Mouse (Mus musculus) adipocyte (in vitro differentiated cells): ENCODE data around the gene Ccser2.
"Not testable (repeated sequence)": the region's sequence is repeated elsewhere in the genome, so short reads cannot be mapped to it uniquely, and the experiment has no call there.

Source experiments
- DNase-seq: peaks from one replicate; pipeline ENCODE4 v3.0.0-alpha.2; 2016; ENCODE audit warnings: low spot score

Ccser2 gene

DNA sequence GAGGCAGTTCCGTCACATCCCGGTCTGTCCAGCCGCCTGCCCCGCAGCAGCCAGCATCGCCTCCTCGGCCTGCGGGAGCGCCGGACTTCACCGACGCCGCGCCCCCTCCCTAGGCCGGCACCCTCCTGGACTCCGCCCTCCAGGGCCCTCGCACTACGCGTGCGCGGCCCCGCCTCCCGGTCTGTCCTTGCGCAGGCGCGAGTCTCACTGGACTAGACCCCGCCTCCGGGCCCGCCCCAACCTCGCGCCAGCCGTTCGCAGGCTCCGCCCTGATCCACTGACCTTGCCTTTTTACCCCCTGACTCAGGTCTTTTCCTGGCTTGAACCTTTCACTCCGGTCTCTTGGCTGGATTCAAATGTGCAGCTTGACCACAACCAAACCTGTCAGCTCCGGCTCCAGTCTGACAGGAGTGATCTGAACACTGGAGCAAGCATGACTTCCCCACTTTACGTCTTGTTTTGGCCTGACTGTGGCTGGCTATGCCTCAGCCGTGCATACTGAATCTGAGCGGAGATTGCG, at the start of gene Ccser2:
Gene Ccser2 (minus strand): TSS at position 150 of the 520 bp plus-strand sequence.
- peak; percentile 97 for DNase-seq

GRCm38 (mm10) chr14:37015894-37016293, 47.3 kb upstream of the Ccser2 start:
- peak; percentile 38 for DNase-seq

GRCm38 (mm10) chr14:37013644-37014043, 45.1 kb upstream of the Ccser2 start:
- DNase-seq, result no peak

DNA sequence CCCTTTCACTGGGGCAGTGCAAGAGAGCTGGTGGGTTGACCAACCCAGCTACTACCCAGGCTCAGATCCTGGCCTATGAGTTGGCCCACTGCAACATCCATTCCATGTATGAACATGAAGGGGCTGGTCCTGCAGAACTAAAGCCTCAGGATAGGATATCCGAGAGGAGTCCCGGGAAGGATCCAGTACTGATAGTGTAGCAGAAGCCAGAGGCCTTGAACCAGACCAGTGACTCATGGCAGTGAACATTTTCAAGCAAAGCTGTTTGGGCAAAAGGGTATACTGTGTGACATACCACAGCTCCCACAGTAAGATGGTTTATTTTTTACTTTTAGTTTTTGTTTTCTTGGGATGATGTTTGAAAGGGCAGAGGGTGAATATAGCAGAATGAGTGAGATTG, 41.1 kb upstream of the Ccser2 start:
- no peak for DNase-seq

- DNase-seq, result no peak
Measured at GRCm38 (mm10) chr14:37006489-37006888, 37.9 kb upstream of the Ccser2 start.

DNA sequence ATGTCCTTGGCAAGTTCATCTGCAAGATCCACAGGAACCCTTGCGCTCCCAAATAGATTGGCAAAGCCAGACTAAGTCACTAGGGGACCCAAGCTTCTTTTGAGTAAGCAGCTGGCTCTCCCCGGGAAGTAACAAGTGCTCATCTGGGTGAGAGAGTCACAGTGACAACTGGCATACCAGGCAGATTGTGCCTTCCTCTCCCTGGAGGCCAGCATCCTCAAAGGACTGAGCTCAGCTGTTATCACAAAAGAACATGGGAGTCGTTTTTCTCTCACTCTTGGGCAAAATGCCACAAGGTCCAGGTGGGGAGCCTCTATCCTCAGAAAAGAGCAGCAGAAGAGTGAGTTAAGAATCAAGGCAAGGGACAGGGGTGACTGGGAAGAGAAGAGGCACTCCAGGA, 37.3 kb upstream of the Ccser2 start:
- DNase-seq, result no peak

DNA sequence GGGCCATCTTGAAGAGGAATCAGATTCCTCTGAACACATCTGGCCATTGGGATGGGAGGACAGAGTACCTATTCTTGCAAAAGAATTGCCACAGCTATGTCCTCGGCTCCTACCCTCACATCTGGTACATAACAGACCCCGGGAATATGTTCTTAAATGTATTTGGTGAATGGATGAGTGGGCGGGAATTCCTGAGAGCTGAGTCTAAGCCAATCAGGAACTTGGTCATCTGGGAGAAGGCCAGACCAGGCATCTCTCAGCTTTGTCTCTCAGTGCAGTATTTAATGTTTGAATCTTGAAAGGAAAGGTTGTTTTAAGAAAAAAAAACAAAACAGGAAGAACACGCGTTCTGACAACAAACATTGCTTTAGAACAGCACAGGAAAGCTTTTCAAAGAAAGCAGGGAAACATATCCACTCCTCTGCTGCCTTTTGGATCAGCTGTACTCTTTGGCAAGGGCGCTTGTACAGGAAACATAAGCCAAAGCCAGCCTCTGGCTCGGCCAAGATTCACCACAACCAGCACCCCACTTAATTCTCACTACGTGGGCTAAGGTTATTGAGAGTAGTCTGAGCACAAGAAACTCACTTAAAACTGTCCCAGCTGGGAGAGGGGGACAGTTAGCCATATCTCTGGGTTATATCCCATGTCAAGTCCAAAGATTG, 35.0 kb upstream of the Ccser2 start:
- DNase-seq, result no peak

GRCm38 (mm10) chr14:37002852-37003251, 34.3 kb upstream of the Ccser2 start:
- no peak for DNase-seq

DNA sequence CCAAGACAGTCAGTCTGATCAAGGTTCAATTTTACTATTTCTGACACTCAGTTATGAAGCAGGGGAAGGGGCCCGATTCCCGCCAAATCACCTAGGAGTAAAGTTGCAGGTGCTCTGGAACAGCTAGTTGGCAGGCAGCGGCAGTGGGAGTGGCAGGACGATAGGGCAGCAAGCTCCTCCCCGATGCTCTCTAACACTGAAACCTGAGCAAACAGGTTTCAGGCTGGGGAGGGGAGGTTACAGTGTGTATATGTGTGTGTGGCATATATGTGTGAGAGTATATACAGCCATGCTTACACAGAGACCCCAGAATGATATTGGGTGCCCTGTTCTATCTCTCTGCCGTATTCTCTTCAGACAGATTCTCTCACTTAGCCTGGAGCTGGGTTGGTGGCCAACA, 32.2 kb upstream of the Ccser2 start:
- not testable (repeated sequence) for DNase-seq

DNA sequence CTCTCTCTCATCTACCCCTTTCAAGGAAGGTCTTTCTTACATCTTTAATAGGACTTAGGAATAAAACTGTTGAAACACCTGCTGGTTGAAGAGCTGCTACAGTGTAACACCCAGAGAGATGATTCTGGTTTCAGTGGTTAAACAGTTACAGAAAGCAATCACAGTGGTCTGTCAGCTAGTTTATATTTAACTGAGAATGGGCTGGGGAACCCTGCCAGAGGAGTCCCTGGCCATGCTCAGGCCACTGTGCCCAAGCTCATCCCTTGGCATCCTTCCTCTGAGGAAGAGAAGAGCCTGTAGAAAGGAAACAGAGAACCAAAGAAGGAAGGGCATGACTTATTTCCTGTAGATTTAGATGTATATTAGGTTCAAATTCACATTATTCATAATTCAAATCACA, 21.2 kb upstream of the Ccser2 start:
- no peak for DNase-seq

- DNase-seq, result no peak
Measured at GRCm38 (mm10) chr14:36985693-36986092, 17.1 kb upstream of the Ccser2 start.

GRCm38 (mm10) chr14:36975019-36975418, 6.4 kb upstream of the Ccser2 start:
- DNase-seq, result no peak

GRCm38 (mm10) chr14:36971211-36971610, 2.6 kb upstream of the Ccser2 start:
- no peak for DNase-seq

- DNase-seq, result no peak
Measured at GRCm38 (mm10) chr14:36969861-36970420, 1.4 kb upstream of the Ccser2 start.

- no peak for DNase-seq
Measured at GRCm38 (mm10) chr14:36968076-36968627, 425 bp downstream of the Ccser2 start.

DNA sequence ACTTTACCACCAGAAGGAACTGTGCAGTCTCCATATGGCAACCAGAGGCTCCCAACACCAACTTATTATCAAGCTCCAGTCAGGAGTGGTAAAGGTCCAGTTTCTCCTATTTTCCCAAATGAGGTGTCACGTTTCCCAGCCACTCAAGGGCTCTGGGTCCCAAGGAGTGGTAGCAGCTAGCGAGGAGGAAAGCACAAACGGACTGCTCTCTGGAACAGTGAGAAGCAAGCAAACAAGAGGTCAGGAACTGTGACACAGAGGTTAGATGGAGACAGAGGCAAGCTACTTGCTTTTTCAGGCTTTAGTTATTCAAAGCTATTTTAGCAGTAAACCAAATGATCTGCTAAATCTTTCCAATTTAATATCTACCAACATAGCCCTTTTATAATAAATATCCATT, 3.2 kb downstream of the Ccser2 start:
- peak; percentile 54 for DNase-seq

DNA sequence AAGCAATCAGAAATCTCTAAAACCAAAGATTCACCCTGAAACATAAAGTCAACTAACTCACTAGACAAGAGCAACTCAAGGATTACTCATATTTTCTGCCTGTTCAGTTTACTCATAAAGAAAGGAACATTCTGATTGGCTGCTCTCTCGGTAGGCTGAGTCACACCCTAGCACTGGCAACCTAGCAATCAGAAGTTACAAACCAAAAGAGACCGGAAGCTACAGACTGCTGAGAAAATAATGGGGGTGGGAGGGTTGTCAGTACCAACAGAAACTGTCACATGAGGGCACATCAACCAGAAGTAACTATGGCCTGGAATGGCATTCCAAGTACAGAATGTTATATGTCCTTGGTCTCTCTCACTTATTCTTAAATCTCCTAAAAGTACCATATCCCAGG, 6.1 kb downstream of the Ccser2 start:
- DNase-seq, result no peak

GRCm38 (mm10) chr14:36957719-36958118, 10.9 kb downstream of the Ccser2 start:
- no peak for DNase-seq

- DNase-seq, result no peak
Measured at GRCm38 (mm10) chr14:36957261-36957660, 11.3 kb downstream of the Ccser2 start.

GRCm38 (mm10) chr14:36956717-36957116, 11.9 kb downstream of the Ccser2 start:
- peak; percentile 21 for DNase-seq

DNA sequence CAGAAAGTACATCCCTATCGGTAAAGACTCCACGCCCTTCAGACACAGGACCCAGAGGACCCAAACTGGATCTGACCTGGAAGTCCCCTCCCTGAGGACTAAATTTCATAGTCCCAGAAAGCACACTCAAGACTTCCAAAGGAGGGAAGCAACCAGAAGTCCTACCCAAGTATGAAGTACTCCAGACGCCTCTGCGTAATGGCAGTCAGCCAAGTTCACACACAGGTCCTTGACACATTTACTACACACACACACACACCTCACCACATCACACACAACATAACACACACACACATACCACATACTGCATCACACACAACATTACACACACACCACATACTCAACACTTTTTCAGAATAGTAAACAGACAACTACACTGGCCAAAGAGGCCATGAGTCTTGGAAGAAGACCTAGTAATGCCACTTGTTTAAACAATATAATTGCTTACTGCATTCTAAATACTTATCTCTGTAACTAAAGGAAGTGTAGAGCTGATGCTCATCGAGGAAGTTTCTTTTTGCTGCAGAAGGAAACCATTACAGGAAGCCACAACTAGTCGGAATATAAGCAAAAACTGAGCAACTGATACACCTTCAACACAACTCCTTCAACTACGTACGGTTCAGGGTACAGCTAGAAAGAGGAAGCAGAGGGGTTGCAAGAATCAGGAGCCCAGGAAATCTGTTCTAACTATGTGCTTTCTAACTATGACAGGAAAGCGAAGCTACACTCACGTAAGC, 15.7 kb downstream of the Ccser2 start:
- no peak for DNase-seq

GRCm38 (mm10) chr14:36952142-36952541, 16.4 kb downstream of the Ccser2 start:
- peak; percentile 71 for DNase-seq

DNA sequence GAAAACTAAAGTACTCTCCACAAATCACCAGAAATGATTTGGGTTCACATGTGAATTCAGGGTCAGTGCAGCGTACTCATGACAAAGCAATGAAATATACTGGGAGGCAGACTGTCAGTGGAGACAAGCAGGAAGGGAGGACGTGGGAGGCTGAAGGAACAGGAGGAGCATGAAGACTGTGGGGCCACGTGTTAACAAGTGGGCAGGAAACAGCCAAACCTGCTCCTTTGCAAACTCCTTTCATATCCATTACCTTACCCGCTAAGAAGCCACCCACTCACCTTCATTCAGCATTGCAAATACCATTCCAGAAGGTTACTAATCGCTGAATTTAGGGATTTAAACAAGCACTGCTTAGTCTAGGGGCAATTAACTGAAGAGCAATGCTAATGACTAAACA, 25.9 kb downstream of the Ccser2 start:
- no peak for DNase-seq
